Mouse (Mus musculus) hindbrain, embryonic 15.5 days (tissue): Measurements from ENCODE around the gene Gabarap. TPM values are rescaled to one million over a fixed set of nuclear protein-coding genes. Genes with fewer than 3 reads are reported as not detected.

ENCODE experiments used
- ATAC-seq: fragments of 200-750 bp; cut with Nextera tagmentation; 2 replicates; pipeline ENCODE4 v1.8.0; 2017; ENCODE audit warnings: low read depth, moderate number of reproducible peaks, moderate TSS enrichment; ENCODE audit not compliant: low FRiP score
- H3K27ac ChIP-seq: fragments of 300-500 bp; sonication (generic); replicated peaks from 2 replicates; pipeline ENCODE4 v1.5.1; 2015; ENCODE audit warnings: mild to moderate bottlenecking, inconsistent platforms
- H3K27me3 ChIP-seq: fragments of 300-500 bp; sonication (generic); 2 replicates; pipeline ENCODE4 v1.6.1; 2015; ENCODE audit warnings: control low read depth, inconsistent platforms
- H3K36me3 ChIP-seq: fragments of 300-500 bp; sonication (generic); 2 replicates; pipeline ENCODE4 v1.6.1; 2015; ENCODE audit warnings: control low read depth, inconsistent platforms
- H3K4me1 ChIP-seq: fragments of 300-500 bp; sonication (generic); replicated peaks from 2 replicates; pipeline ENCODE4 v1.6.1; 2015; ENCODE audit warnings: control low read depth, inconsistent platforms
- H3K4me2 ChIP-seq: fragments of 300-500 bp; sonication (generic); 2 replicates; pipeline ENCODE4 v1.6.1; 2015; ENCODE audit warnings: moderate library complexity, mild to moderate bottlenecking, inconsistent platforms
- H3K4me3 ChIP-seq: fragments of 300-500 bp; sonication (generic); 2 replicates; pipeline ENCODE4 v1.5.1; 2015; ENCODE audit warnings: mild to moderate bottlenecking, inconsistent platforms
- H3K9ac ChIP-seq: fragments of 300-500 bp; sonication (generic); 2 replicates; pipeline ENCODE4 v1.6.1; 2015; ENCODE audit warnings: inconsistent platforms
- H3K9me3 ChIP-seq: fragments of 300-500 bp; sonication (generic); 2 replicates; pipeline ENCODE4 v1.6.1; 2016; ENCODE audit warnings: control low read depth, inconsistent platforms
- WGBS: fragments of 180-500 bp; shearing (Covaris S2); methylation state at CpG from one replicate; pipeline ENCODE4 v1.1.7; 2015; 5-methylcytosine and 5-hydroxymethylcytosine counted together
- polyA plus RNA-seq: library from polyadenylated mRNA; unstranded; fragments of >200 nt; fragmentation: Nextera tagmentation; extraction: Ambion mirVana; gene quantifications from 2 replicates; pipeline ENCODE4 v1.2.1, GENCODE M21; 2015

Gene Gabarap
- polyA plus RNA-seq, 1 experiment from 2014 or later = 571 TPM

- Histone ChIP-seq H3K27me3 (no peaks in the 10 kb centered on the region), H3K4me2 (no peak overlapping the region), H3K9ac (no peak overlapping the region), H3K27ac (no peak overlapping the region), H3K9me3 (no peaks in the 10 kb centered on the region), H3K4me1 (peaks cover 18% of the 10 kb centered on the region), H3K36me3 (peaks cover 58% of the 10 kb centered on the region), H3K4me3 (no peak overlapping the region)
- no peak for ATAC-seq
- 89% methylated on average over 4 of the region's 4 CpGs for WGBS
Measured at GRCm38 (mm10) chr11:69976271-69976670, 14.7 kb upstream of the Gabarap start.

- peak overlapping the region; percentile 90 for H3K4me2 ChIP-seq
- H3K36me3 ChIP-seq = peaks cover 34% of the 10 kb centered on the region
- H3K27ac ChIP-seq = peak overlapping the region; percentile 100
- no peaks in the 10 kb centered on the region for H3K27me3 ChIP-seq
- H3K9me3 ChIP-seq = no peaks in the 10 kb centered on the region
- peak overlapping the region; percentile 100 for H3K4me3 ChIP-seq
- peaks cover 40% of the 10 kb centered on the region for H3K4me1 ChIP-seq
- no peak for ATAC-seq
- 4% methylated on average over 16 of the region's 16 CpGs for WGBS
- peak overlapping the region; percentile 100 for H3K9ac ChIP-seq
Measured at GRCm38 (mm10) chr11:69979827-69980195, 11.1 kb upstream of the Gabarap start.

- H3K9me3 ChIP-seq = no peaks in the 10 kb centered on the region
- H3K9ac ChIP-seq = peak overlapping the region; percentile 100
- H3K4me2 ChIP-seq = peak overlapping the region; percentile 95
- H3K36me3 ChIP-seq = peaks cover 34% of the 10 kb centered on the region
- H3K4me1 ChIP-seq = peaks cover 40% of the 10 kb centered on the region
- ATAC-seq = peak; percentile 95
- WGBS = under 1% methylated on average over 34 of the region's 60 CpGs
- H3K27ac ChIP-seq = peak overlapping the region; percentile 100
- H3K27me3 ChIP-seq = no peaks in the 10 kb centered on the region
- peak overlapping the region; percentile 100 for H3K4me3 ChIP-seq
Measured at GRCm38 (mm10) chr11:69980196-69981140, 10.5 kb upstream of the Gabarap start.

GRCm38 (mm10) chr11:69981141-69981762 is 9.7 kb upstream of the Gabarap start, which contains the start of gene Ctdnep1:
Gene Ctdnep1, plus strand, starts transcription at chr11:69981156.
- H3K4me2 ChIP-seq = peak within 1 kb of the TSS; percentile 95
- no peaks in the 10 kb centered on the region for H3K27me3 ChIP-seq
- peaks cover 32% of the 10 kb centered on the region for H3K36me3 ChIP-seq
- ATAC-seq = peak; percentile 54; the same call in 1 of the 2 replicates
- under 1% methylated on average over 37 of the region's 43 CpGs for WGBS
- H3K4me3 ChIP-seq = peak within 1 kb of the TSS; percentile 100
- H3K27ac ChIP-seq = peak within 1 kb of the TSS; percentile 100
- H3K9ac ChIP-seq = peak within 1 kb of the TSS; percentile 100
- H3K4me1 ChIP-seq = peaks cover 40% of the 10 kb centered on the region
- no peaks in the 10 kb centered on the region for H3K9me3 ChIP-seq

- peak within 1 kb of the TSS; percentile 95 for H3K4me2 ChIP-seq
- peak within 1 kb of the TSS; percentile 100 for H3K4me3 ChIP-seq
- H3K9ac ChIP-seq = peak within 1 kb of the TSS; percentile 100
- ATAC-seq = no peak
- peaks cover 40% of the 10 kb centered on the region for H3K4me1 ChIP-seq
- WGBS = 65% methylated on average over 8 of the region's 8 CpGs
- peaks cover 27% of the 10 kb centered on the region for H3K36me3 ChIP-seq
- H3K27me3 ChIP-seq = no peaks in the 10 kb centered on the region
- H3K27ac ChIP-seq = peak within 1 kb of the TSS; percentile 100
- H3K9me3 ChIP-seq = no peaks in the 10 kb centered on the region
Measured at GRCm38 (mm10) chr11:69982225-69982624, 8.7 kb upstream of the Gabarap start, which contains the start of gene Elp5. Gene Elp5, minus strand, starts transcription at chr11:69982517.

- ATAC-seq = no peak
- peaks cover 29% of the 10 kb centered on the region for H3K36me3 ChIP-seq
- WGBS = 36% methylated on average over 5 of the region's 5 CpGs
- peak overlapping the region; percentile 100 for H3K4me3 ChIP-seq
- peaks cover 40% of the 10 kb centered on the region for H3K4me1 ChIP-seq
- no peaks in the 10 kb centered on the region for H3K9me3 ChIP-seq
- no peak overlapping the region for H3K27ac ChIP-seq
- H3K4me2 ChIP-seq = peak overlapping the region; percentile 95
- peak overlapping the region; percentile 100; the same call in 1 of the 2 replicates for H3K9ac ChIP-seq
- H3K27me3 ChIP-seq = no peaks in the 10 kb centered on the region
Measured at GRCm38 (mm10) chr11:69982877-69983276, 8.1 kb upstream of the Gabarap start.

GRCm38 (mm10) chr11:69983377-69983776 is 7.6 kb upstream of the Gabarap start:
- WGBS = 93% methylated on average over 4 of the region's 4 CpGs
- Histone ChIP-seq H3K4me2 (peak overlapping the region; percentile 95; the same call in 1 of the 2 replicates), H3K27ac (no peak overlapping the region), H3K27me3 (no peaks in the 10 kb centered on the region), H3K4me1 (peaks cover 36% of the 10 kb centered on the region), H3K9ac (peak overlapping the region; percentile 100; the same call in 1 of the 2 replicates), H3K4me3 (peak overlapping the region; percentile 100; the same call in 1 of the 2 replicates), H3K9me3 (no peaks in the 10 kb centered on the region), H3K36me3 (peaks cover 34% of the 10 kb centered on the region)
- ATAC-seq = no peak

- no peaks in the 10 kb centered on the region for H3K27me3 ChIP-seq
- no peak for ATAC-seq
- no peak overlapping the region for H3K27ac ChIP-seq
- WGBS = 94% methylated on average over 8 of the region's 8 CpGs
- no peak overlapping the region for H3K4me3 ChIP-seq
- no peaks in the 10 kb centered on the region for H3K9me3 ChIP-seq
- peaks cover 26% of the 10 kb centered on the region for H3K4me1 ChIP-seq
- H3K36me3 ChIP-seq = peaks cover 44% of the 10 kb centered on the region
- H3K4me2 ChIP-seq = no peak overlapping the region
- H3K9ac ChIP-seq = no peak overlapping the region
Measured at GRCm38 (mm10) chr11:69984431-69984830, 6.5 kb upstream of the Gabarap start.

- Histone ChIP-seq H3K27ac (peak overlapping the region; percentile 47; the same call in 1 of the 2 replicates), H3K9me3 (no peaks in the 10 kb centered on the region), H3K9ac (no peak overlapping the region), H3K27me3 (no peaks in the 10 kb centered on the region), H3K4me3 (no peak overlapping the region), H3K4me2 (no peak overlapping the region), H3K36me3 (peaks cover 52% of the 10 kb centered on the region), H3K4me1 (peaks cover 31% of the 10 kb centered on the region)
- ATAC-seq = no peak
- WGBS = 88% methylated on average over 8 of the region's 8 CpGs
Measured at GRCm38 (mm10) chr11:69989949-69990348, 994 bp upstream of the Gabarap start.

GRCm38 (mm10) chr11:69991711-69992110 is 768 bp downstream of the Gabarap start:
- peak; percentile 7 for ATAC-seq
- Histone ChIP-seq H3K4me2 (peak overlapping the region; percentile 75), H3K9me3 (no peaks in the 10 kb centered on the region), H3K36me3 (peaks cover 39% of the 10 kb centered on the region), H3K4me1 (peaks cover 31% of the 10 kb centered on the region), H3K9ac (peak overlapping the region; percentile 82), H3K4me3 (peak overlapping the region; percentile 72), H3K27me3 (no peaks in the 10 kb centered on the region), H3K27ac (peak overlapping the region; percentile 93)
- 0% methylated on average over 15 of the region's 15 CpGs for WGBS

- no peak overlapping the region for H3K27ac ChIP-seq
- no peak for ATAC-seq
- peaks cover 34% of the 10 kb centered on the region for H3K4me1 ChIP-seq
- H3K4me3 ChIP-seq = peak overlapping the region; percentile 72
- H3K27me3 ChIP-seq = no peaks in the 10 kb centered on the region
- WGBS = 85% methylated on average over 10 of the region's 10 CpGs
- peak overlapping the region; percentile 75 for H3K4me2 ChIP-seq
- no peaks in the 10 kb centered on the region for H3K9me3 ChIP-seq
- peak overlapping the region; percentile 82 for H3K9ac ChIP-seq
- H3K36me3 ChIP-seq = peaks cover 37% of the 10 kb centered on the region
Measured at GRCm38 (mm10) chr11:69992396-69992795, 1.5 kb downstream of the Gabarap start.

- 0 out of 2 replicates have a peak overlapping the region, but pooled peaks have one; percentile 8 for H3K9ac ChIP-seq
- no peak overlapping the region for H3K27ac ChIP-seq
- no peaks in the 10 kb centered on the region for H3K27me3 ChIP-seq
- H3K4me3 ChIP-seq = peak overlapping the region; percentile 72
- ATAC-seq = no peak
- H3K9me3 ChIP-seq = no peaks in the 10 kb centered on the region
- peaks cover 40% of the 10 kb centered on the region for H3K4me1 ChIP-seq
- H3K4me2 ChIP-seq = peak overlapping the region; percentile 75
- WGBS = 91% methylated on average over 3 of the region's 3 CpGs
- H3K36me3 ChIP-seq = peaks cover 32% of the 10 kb centered on the region
Measured at GRCm38 (mm10) chr11:69992932-69993331, 2.0 kb downstream of the Gabarap start.
